Mouse (Mus musculus): Measurements from ENCODE around the gene Emsy.

DNA sequence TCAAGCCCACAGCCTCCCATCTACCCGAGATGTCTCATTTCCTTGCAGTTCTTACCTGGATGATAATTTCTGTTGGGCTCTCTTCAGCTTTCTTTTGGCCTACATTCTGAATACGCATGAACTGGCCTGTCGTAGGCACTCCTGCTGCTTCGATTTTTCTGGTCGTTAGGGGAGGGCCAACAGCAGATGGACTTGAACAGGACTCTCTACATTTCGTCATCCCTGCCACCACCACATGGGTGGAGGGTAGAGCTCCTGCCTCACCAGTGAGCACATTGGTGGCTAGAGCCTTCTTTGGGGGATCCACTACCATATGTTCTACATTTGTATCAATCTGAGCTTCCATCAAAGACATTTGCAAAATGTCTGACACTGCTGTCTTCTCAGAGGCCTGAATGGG, 63.3 kb downstream of the Emsy start:
- TF ChIP-seq CTCF (IDR thresholded peaks at IDR 0.05) = no peak
- no peak for TF ChIP-seq POLR2A (IDR thresholded peaks at IDR 0.05; ENCODE audit: insufficient read depth, low read depth, low read length)
- no peak for TF ChIP-seq EP300 (IDR thresholded peaks at IDR 0.05; ENCODE audit: insufficient read depth, low read depth, low read length)
